Mouse (Mus musculus) neutrophil, adult 5-6 weeks (primary cell): ENCODE results near the gene Ddias. TPM values are rescaled to one million over a fixed set of nuclear protein-coding genes. Genes with fewer than 3 reads are reported as not detected.

Experiments used
- total RNA-seq: library from RNA; stranded (forward); fragments of 200-1000 nt; gene quantifications from 2 replicates; pipeline ENCODE4 v1.2.3, GENCODE M21; 2017

The Ddias gene
- total RNA-seq, 1 experiment from 2014 or later: 2.3 TPM

Other genes with a start within 250 kb of the Ddias start
- 0.12 TPM in 1 of 2 replicates, not detected in the other for gene Ankrd42, start 237.1 kb downstream of the Ddias start, total RNA-seq
- gene Pcf11, start 204.3 kb downstream of the Ddias start, total RNA-seq: 219 and 235 TPM in 2 replicates
- gene Rab30, start 132.6 kb downstream of the Ddias start, total RNA-seq: 14.7 and 24.9 TPM in 2 replicates
- 40.5 and 50.8 TPM in 2 replicates for gene Prcp, start 223 bp upstream of the Ddias start, total RNA-seq
- not detected in 2 replicates for gene Fam181b, start 205.6 kb upstream of the Ddias start, total RNA-seq